Mouse (Mus musculus): Measurements from ENCODE around the gene Foxp1.

- TF ChIP-seq USF1 (IDR thresholded peaks at IDR 0.05; ENCODE audit: low read depth) (no peak), TCF12 (IDR thresholded peaks at IDR 0.05; ENCODE audit: insufficient read depth, poor library complexity, severe bottlenecking) (no peak), POLR2A (IDR thresholded peaks at IDR 0.05; ENCODE audit: insufficient read length, low read depth) (no peak), E2F4 (IDR thresholded peaks at IDR 0.05; ENCODE audit: insufficient read depth) (no peak), MYOD1 (IDR thresholded peaks at IDR 0.05; ENCODE audit: control insufficient read depth in 1 of 3, insufficient read length in 2 of 3, low read depth in 2 of 3) (no peak)
Measured at GRCm38 (mm10) chr6:99403755-99404390, 118.6 kb downstream of the Foxp1 start.
